Mouse (Mus musculus): Measurements from ENCODE around the gene Opa1. TPM values are rescaled to one million over a fixed set of nuclear protein-coding genes. Genes with fewer than 3 reads are reported as not detected.

Gene Opa1
- total RNA-seq (2021) = 100 to 1,000 TPM; 104 to 108 TPM
- long read RNA-seq, experiment 1, full-length matches to known transcripts = 75 of 109 reads
- long read RNA-seq, experiment 1, partial matches to known transcripts = 8 of 109 reads
- long read RNA-seq, experiment 1, other reads (novel, unspliced or antisense) = 26 of 109 reads
- long read RNA-seq, experiment 2, full-length matches to known transcripts = 118 of 163 reads
- long read RNA-seq, experiment 2, partial matches to known transcripts = 8 of 163 reads
- long read RNA-seq, experiment 2, other reads (novel, unspliced or antisense) = 37 of 163 reads

GRCm38 (mm10) chr16:29579167-29579786, at the start of gene Opa1:
Gene Opa1, plus strand, starts transcription at chr16:29579334.
- Histone ChIP-seq H3K27ac (peak within 1 kb of the TSS; percentile 90), H3K4me3 (peak within 1 kb of the TSS; percentile 90)
- peak; percentile 94 to 99 for DNase-seq (ENCODE audit: low spot score in 2 of 2)
- no peak for TF ChIP-seq CTCF (conservative IDR thresholded peaks at IDR 0.05)

GRCm38 (mm10) chr16:29533641-29534040, 45.5 kb upstream of the Opa1 start:
- H3K4me3 ChIP-seq = no peak overlapping the region
- no peak overlapping the region for H3K27ac ChIP-seq
- no peak for TF ChIP-seq CTCF (conservative IDR thresholded peaks at IDR 0.05)
- DNase-seq (ENCODE audit: low spot score in 2 of 2) = no peak

- DNase-seq (ENCODE audit: low spot score in 2 of 2) = no peak
- TF ChIP-seq CTCF (conservative IDR thresholded peaks at IDR 0.05) = no peak
Measured at GRCm38 (mm10) chr16:29535866-29536265, 43.3 kb upstream of the Opa1 start.

GRCm38 (mm10) chr16:29536411-29537204, 42.5 kb upstream of the Opa1 start:
- peak; percentile 36 to 37 for DNase-seq (ENCODE audit: low spot score in 2 of 2)
- Histone ChIP-seq H3K4me3 (no peak overlapping the region), H3K27ac (peak overlapping the region; percentile 70)
- TF ChIP-seq CTCF (conservative IDR thresholded peaks at IDR 0.05) = no peak

More at GRCm38 (mm10) chr16:29535866-29536265, 43.3 kb upstream of the Opa1 start:
- H3K27ac ChIP-seq = peak overlapping the region; percentile 70
- H3K4me3 ChIP-seq = no peak overlapping the region

GRCm38 (mm10) chr16:29539906-29540305, 39.2 kb upstream of the Opa1 start:
- Histone ChIP-seq H3K4me3 (peak overlapping the region; percentile 48), H3K27ac (peak overlapping the region; percentile 71)
- no peak for TF ChIP-seq CTCF (conservative IDR thresholded peaks at IDR 0.05)
- DNase-seq (ENCODE audit: low spot score in 2 of 2) = no peak

GRCm38 (mm10) chr16:29541261-29541683, 37.9 kb upstream of the Opa1 start:
- Histone ChIP-seq H3K27ac (peak overlapping the region; percentile 71; the same call in 1 of the 2 replicates), H3K4me3 (peak overlapping the region; percentile 48)
- TF ChIP-seq CTCF (conservative IDR thresholded peaks at IDR 0.05) = no peak
- DNase-seq (ENCODE audit: low spot score in 2 of 2) = peak; percentile 11 to 19

- no peak for DNase-seq (ENCODE audit: low spot score in 2 of 2)
- no peak within 1 kb of the TSS for H3K4me3 ChIP-seq
- H3K27ac ChIP-seq = no peak within 1 kb of the TSS
- no peak for TF ChIP-seq CTCF (conservative IDR thresholded peaks at IDR 0.05)
Measured at GRCm38 (mm10) chr16:29544829-29545228, 34.3 kb upstream of the Opa1 start, which contains the start of gene Atp13a4. Gene Atp13a4, minus strand, starts transcription at chr16:29544864.

GRCm38 (mm10) chr16:29559667-29560066, 19.5 kb upstream of the Opa1 start:
- Histone ChIP-seq H3K27ac (no peak overlapping the region), H3K4me3 (no peak overlapping the region)
- TF ChIP-seq CTCF (conservative IDR thresholded peaks at IDR 0.05) = no peak
- no peak for DNase-seq (ENCODE audit: low spot score in 2 of 2)

GRCm38 (mm10) chr16:29560454-29560853, 18.7 kb upstream of the Opa1 start:
- no peak for TF ChIP-seq CTCF (conservative IDR thresholded peaks at IDR 0.05)
- Histone ChIP-seq H3K4me3 (peak overlapping the region; percentile 34), H3K27ac (no peak overlapping the region)
- no peak for DNase-seq (ENCODE audit: low spot score in 2 of 2)

- TF ChIP-seq CTCF (conservative IDR thresholded peaks at IDR 0.05) = peak; percentile 90
- peak; percentile 49 to 64 for DNase-seq (ENCODE audit: low spot score in 2 of 2)
- Histone ChIP-seq H3K4me3 (peak overlapping the region; percentile 34), H3K27ac (no peak overlapping the region)
Measured at GRCm38 (mm10) chr16:29560869-29561268, 18.3 kb upstream of the Opa1 start.

GRCm38 (mm10) chr16:29574013-29574412, 5.1 kb upstream of the Opa1 start:
- no peak for DNase-seq (ENCODE audit: low spot score in 2 of 2)
- Histone ChIP-seq H3K4me3 (no peak overlapping the region), H3K27ac (no peak overlapping the region)
- TF ChIP-seq CTCF (conservative IDR thresholded peaks at IDR 0.05) = no peak

- no peak overlapping the region for H3K4me3 ChIP-seq
- TF ChIP-seq CTCF (conservative IDR thresholded peaks at IDR 0.05) = peak; percentile 78
- no peak for DNase-seq (ENCODE audit: low spot score in 2 of 2)
- no peak overlapping the region for H3K27ac ChIP-seq
Measured at GRCm38 (mm10) chr16:29575620-29576019, 3.5 kb upstream of the Opa1 start.

GRCm38 (mm10) chr16:29579787-29580176, 648 bp downstream of the Opa1 start:
- no peak for DNase-seq (ENCODE audit: low spot score in 2 of 2)
- H3K4me3 ChIP-seq = peak overlapping the region; percentile 90
- no peak for TF ChIP-seq CTCF (conservative IDR thresholded peaks at IDR 0.05)
- peak overlapping the region; percentile 90 for H3K27ac ChIP-seq

Data from layer of hippocampus, adult 2 months (tissue).